Mouse (Mus musculus) hindlimb bud, embryonic 11.5 days (tissue): ENCODE measurements around the gene Parvb.

Source experiments
- DNase-seq: peaks from one replicate; pipeline ENCODE4 v3.0.0-alpha.2; 2012; ENCODE audit warnings: low read depth, low spot score; ENCODE audit errors: extremely low spot score

Gene Parvb

DNA sequence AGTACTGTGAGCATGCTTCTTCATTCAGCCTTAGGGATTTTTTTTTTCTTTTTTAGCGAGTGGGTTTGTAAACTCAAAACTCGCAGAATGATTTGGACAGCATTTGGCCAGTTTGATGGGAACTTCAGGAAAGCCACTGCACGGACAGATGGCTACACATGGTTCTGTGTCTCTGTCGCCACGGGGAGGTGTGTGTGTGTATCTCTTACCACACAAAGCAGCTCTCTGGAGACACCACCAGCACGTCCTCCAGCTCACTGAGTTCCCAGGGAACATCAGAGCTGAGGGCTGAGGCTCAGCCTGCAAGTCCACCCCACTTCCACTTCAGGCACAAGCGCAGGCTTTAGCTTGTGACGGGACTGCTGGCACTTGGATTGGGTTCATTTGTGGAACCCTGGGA lies 22.5 kb downstream of the Parvb start:
- DNase-seq: no peak

- no peak for DNase-seq
Observed at GRCm38 (mm10) chr15:84256254-84256850, 24.5 kb downstream of the Parvb start.

- no peak for DNase-seq
Observed at GRCm38 (mm10) chr15:84256864-84257263, 25.0 kb downstream of the Parvb start.

DNA sequence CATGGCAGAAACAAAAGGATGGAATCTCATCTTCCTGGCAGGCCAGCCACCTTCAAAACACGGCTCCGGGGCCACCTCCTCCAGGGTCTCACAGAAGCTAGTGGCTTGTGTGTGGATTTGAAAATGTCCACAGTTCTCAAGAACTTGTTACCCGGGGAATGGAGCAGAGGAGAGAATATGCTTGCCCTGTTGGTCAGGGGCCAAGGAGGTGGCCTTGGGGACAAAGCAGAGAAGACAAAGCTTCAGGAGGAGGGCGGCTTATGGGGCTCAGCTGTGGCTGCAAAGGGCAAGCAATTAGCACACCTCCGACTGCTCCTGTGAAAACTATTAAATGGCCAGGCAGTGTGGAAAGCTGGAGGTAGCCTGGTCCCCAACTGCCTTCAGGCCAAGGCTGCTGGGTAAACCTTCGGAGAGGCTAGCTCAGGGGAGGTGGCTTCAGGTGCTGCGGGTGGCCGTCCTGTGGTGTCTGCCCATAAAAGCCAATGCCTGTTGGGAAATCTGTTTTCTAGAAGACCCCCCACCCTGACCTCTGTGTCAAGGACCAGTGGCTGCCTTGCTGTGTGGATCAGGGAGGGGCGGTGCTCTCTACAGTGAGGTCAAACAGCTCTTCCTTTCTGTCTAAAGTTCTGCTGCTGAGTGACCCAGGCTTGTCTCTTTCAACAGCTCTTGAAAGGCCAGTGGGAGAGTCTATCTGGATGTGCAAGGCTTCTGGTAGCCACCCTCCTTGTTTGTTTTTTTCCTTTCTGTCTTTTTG lies 26.9 kb downstream of the Parvb start:
- DNase-seq: no peak

DNA sequence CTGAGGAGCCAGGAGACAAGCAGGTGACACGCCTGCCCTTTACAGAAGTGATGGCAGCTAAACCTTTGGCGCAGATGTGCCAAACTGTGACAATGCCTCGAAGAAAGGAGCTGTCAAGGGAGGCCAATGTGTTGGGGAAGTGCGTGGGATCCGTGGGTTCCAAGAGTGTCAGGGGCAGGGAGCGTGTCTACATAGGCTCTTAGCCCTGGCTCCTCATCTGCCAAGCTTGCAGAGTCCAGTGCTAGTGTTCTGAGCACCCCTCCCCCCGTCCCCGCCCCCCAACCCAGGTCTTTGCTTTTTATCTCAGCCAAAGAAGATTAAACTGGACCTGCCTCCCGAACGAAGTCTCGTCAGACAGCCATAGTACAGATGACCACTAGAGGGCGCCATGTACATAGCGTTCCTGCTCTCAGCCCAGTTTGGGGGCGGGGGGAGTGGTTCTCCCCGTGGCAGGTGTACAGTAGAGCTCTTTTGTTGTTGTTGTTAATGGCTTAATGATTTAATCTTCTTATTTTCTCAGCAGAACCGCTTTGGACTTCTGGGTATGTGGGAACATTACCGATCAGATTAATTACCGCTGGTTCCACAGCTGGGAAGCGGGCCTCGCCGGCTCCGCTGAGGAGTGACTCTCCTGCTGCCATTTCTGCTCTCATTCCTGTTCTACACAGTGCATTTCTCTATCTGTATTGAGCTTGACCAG lies 28.4 kb downstream of the Parvb start:
- DNase-seq: no peak

- DNase-seq: no peak
Observed at GRCm38 (mm10) chr15:84262630-84263029, 30.8 kb downstream of the Parvb start.

DNA sequence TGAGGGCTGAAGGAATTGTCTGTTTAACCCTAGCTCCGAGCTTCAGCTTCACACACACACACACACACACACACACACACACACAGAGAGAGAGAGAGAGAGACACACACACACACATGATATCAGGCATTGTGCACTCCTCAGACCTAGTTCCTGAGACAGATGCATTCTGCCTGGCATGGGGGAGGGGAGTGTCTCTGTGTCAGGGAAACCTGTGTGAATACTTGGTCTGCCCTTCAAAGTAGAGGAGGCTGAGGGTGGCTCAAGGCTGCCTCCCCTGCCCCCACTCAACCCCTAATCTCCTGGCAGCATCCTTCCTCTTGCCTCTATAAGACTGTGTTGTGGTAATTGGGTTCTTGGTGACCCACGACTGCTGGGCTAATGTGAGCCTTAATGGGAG lies 31.7 kb downstream of the Parvb start:
- no peak for DNase-seq

DNA sequence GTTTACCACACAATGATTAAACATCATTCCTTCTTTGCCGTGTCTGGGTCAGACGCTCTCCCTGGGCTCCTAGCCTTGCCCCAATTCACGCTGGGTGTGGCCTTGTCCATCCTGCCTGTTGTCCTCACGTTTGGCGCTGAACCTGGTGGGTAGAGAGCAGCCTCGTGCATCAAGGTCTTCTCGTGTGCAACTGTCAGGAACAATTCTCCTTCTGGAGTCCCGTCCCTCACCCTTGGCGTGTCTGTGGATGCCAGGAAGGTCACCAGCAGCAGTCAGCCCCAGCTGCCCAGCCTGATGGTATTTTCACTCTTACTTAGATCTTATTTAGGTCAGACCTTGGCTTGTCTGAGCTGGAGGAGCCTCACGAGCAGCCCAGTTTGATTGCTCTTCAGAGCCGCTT lies 33.3 kb downstream of the Parvb start:
- no peak for DNase-seq

GRCm38 (mm10) chr15:84266290-84266689 lies 34.4 kb downstream of the Parvb start:
- DNase-seq: no peak

- no peak for DNase-seq
Observed at GRCm38 (mm10) chr15:84267720-84268260, 35.9 kb downstream of the Parvb start.

DNA sequence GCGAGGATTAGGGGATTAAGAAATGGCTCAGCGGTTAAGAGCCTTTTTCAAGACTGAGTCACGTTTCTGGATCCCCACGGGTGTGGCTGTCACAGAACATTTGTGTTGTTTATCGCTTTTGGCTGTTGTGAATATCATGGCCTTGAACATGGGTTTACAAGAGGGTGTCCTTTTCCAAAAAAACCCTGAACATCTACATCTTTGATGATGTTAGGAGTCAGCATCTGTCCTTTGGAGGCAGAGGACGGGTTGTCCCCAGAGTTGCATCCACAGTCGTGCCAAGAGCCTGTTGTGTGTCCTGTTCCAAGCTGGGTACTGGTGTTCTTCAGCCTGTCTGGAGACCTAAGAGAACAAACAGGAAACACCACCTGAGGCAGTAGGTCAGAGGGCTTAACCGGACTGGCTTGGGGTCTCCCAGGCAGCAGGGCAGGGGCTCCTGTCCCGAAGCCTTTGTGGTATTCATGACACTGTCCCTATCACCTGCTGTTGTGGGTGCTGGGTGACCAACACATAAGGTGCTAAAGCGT lies 37.3 kb downstream of the Parvb start:
- no peak for DNase-seq

- no peak for DNase-seq
Observed at GRCm38 (mm10) chr15:84270032-84270431, 38.2 kb downstream of the Parvb start.

DNA sequence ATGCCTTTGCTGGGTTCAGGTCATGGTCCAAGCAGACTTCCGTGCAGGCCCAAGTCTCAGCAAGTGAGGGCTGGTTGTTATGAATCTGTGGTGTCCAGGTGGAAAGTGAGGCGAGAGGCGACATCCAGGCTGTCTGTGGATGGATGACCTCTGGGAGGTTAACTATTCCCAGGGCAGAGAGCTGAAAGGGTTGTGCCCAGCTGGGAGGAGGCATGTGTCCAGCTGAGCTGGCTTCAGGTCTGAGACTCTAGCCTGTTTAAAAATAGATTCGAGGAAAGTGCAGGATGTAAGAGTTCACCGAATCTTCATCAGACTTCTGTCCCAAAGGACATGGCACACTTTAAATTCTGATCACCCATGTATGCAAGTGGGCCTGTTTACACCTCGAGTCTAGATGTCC lies 38.6 kb downstream of the Parvb start:
- DNase-seq: no peak

DNA sequence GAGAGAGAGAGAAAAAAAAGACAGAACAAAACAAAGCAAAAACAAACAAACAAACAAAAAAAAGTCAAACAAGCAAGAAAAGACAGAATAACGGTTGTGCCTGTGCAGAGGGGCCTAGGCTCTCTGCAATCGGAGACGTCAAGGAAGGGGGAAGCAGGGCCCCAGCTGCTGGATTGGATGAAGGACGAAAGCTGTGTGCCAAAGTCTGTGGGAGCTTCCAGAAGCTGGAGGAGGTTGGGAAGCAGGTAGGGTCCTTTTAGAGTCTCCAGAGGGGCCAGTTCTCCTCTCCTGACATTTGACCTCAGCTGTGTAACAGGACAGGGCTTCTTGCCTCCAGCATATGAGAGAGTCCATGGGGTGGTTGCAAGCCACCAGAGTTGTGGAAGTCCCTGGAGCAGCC lies 44.2 kb downstream of the Parvb start:
- no peak for DNase-seq

DNA sequence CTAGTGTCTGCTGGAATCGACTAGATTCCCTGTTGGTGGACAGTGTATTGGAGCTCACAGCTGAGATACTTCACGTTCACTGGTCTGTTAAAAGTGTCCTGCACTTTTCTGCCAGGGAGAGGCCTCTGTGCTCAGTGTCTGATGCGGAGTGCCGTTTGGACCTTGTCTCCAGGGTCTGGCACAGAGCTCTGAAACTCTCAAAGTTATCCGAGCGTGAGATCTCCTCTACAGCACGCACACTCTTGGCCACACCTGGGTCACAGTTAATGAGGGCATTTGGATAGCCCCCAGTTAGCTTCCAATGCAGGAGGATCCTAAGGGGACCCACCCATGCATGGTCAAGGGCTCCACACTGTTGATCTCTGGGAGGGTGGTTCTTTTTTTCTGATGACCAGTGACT lies 46.2 kb downstream of the Parvb start:
- no peak for DNase-seq

GRCm38 (mm10) chr15:84278656-84279055 lies 46.8 kb downstream of the Parvb start:
- DNase-seq: no peak

GRCm38 (mm10) chr15:84280309-84280708 lies 48.5 kb downstream of the Parvb start:
- DNase-seq: no peak

- DNase-seq: no peak
Observed at GRCm38 (mm10) chr15:84280712-84281347, 49.0 kb downstream of the Parvb start.

- no peak for DNase-seq
Observed at GRCm38 (mm10) chr15:84282206-84283085, 50.6 kb downstream of the Parvb start.

- DNase-seq: no peak
Observed at GRCm38 (mm10) chr15:84284059-84284458, 52.2 kb downstream of the Parvb start.
